Mouse (Mus musculus) NIH3T3 (cell line): ENCODE measurements around the gene Dcaf5.

Experiments used
- DNase-seq: peaks from one replicate; pipeline ENCODE4 v3.0.0-alpha.2; 2012; ENCODE audit warnings: low read depth

Gene Dcaf5

DNA sequence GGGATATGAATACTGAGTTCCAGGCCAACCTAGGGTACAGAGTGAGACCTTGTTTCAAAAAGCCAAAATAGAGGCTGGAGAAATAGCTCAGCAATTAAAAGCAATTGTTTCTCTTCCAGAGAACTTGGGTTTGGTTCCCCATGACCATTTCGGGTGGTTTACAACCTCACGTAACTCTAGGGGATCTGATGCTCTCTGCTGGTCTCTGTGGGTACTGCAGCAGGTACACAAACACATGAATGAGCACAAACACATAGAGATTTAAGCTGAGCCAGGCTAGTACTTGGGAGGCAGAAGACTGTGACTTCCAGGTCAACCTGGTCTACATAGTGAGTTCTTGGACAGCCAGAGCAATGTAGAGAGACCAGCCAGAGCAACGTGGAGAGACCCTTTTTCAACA is 28.6 kb downstream of the Dcaf5 start:
- DNase-seq = peak; percentile 64

DNA sequence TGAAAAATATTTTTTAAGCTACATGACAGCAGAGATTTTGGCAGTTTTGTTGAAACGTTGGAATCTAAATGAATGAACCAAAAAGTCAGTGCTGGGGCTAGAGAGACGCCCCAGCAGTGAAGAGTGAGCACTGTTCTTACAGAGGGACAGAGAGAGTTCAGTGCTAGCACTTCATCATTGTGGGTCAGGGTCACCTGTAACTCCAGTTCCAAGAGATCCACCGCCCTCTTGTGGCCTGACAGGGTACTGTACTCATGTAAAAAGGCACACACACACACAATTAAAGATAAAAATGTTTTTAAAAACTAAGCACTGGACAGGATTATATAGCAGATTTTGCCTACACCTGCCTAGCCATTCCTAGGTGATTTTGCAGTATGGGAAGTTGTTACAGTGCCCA is 29.8 kb downstream of the Dcaf5 start:
- peak; percentile 67 for DNase-seq

DNA sequence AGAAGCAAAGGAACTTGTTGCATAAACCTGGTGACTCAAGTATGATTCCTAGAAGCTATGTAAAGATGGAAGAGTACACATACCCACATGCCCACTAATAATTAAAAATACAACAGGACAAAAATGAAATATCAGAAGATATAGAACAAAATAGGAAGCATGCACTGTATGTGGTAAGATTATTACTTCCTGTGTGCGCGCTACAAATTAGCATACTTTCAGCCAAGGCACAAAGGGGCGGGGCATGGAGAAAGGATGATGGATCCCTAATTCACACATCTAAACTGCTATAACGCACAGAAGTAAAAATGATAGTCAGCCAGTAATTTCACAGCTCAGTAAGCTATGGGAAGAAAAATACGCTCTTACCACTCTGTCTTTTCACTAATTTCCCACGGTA is 32.3 kb downstream of the Dcaf5 start:
- no peak for DNase-seq

DNA sequence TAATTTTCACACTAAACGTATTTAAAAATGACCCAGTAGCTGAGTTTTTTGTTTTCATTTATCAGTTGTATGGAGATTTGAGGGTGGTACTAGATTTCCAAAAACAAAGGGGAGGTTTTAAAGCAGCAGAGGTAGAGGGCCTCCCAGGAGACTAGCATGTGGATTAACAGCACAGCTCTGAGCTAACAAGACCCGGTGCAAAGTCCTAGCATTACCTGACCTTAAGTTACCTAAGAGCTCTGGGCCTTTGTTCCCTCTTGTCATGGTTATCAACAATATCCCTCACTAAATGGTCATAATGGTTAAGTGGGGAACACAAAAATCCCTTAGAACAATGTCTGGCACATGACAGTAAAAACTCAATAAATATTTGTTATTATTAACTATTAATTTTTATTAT is 37.3 kb downstream of the Dcaf5 start:
- no peak for DNase-seq

DNA sequence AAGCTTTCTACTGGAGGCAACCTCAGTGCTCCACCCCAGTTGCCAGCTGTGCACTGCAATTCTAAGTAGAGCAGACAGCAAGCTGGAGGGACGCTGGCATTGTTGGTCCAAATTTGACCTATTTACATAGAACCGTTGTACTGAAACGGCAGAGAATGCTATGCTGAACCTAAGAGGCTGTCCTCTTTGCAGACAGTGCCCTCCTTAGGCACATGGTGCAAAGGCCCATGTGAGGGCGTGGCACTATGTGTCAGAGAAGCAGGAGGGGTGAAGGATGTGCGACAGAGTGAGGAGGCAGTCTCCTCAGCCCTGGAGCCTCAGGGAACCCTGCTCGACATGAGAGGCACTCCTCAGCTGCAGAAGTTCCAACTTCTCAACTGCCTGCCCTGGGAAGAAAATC is 40.0 kb downstream of the Dcaf5 start:
- DNase-seq = no peak

DNA sequence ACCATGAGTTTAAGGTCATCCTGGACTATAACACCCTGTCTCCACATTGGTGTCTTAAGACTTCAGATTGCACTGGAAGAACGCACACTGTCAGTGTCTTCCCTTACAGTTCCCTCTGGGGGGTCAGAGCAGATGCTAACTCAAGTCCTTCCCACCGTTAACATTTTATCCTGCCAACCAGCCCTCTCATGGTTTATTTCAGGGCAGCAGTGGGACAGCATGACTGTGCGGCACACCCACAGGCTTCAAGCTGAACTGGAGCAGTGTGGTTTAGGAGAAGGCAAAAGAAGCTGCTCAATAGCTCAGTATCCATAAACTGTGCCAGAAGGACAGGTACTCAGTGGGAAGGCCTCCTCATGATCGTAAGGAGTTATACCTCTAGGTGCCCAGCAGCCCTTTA is 41.1 kb downstream of the Dcaf5 start:
- DNase-seq = no peak

DNA sequence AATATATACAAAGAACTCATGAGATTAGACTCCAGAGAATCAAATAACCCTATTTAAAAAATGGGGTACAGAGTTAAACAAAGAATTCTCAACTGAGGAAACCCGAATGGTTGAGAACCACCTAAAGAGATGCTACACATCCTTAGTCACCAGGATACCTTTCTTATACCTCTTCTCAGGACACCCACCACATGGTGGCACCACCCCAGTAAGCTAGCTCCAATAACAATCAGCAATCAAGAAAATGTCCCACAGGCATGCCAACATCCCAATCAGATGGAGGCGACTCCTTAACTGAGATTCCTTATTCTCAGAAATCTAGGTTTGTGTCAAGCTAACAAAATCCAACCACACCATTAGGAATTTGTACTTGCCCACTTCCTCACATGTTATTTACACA is 42.4 kb downstream of the Dcaf5 start:
- DNase-seq = no peak

DNA sequence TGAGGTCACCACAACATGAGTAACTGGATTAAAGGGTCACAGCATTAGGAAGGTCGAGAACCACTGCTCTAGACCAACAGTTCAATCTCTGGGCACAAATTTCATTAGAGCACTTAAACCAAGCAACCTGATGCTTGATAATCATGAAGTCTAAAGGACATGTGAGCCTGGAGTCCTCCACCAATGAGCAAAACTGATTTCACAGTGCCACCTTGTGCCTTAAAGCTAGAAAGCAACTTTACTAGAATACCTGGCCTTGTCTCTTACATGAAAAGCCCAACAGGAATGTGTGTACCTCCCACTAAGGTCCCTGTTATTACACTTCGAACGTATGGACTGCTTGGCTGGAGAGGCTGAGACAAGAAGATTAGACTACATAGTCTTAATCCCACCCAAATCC is 47.0 kb downstream of the Dcaf5 start:
- DNase-seq = peak; percentile 83

DNA sequence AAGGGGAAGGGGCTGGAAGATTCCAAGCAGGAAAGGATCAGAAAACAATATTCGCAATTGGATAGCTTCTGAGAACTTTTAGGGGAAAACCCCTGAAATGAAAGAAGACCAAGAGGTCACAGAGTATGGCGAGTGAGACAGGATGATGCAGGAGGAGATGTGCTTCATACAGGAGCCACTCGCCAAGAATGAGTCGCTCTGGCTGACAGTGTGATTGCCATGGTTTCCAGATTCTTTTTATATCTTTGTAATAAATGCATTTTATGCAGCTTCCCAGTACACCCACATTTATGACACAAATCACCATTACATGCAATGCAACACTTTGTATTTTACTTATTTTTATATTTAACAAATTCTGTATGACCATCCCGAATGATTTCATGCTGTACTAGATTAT is 49.1 kb downstream of the Dcaf5 start:
- DNase-seq = peak; percentile 64

DNA sequence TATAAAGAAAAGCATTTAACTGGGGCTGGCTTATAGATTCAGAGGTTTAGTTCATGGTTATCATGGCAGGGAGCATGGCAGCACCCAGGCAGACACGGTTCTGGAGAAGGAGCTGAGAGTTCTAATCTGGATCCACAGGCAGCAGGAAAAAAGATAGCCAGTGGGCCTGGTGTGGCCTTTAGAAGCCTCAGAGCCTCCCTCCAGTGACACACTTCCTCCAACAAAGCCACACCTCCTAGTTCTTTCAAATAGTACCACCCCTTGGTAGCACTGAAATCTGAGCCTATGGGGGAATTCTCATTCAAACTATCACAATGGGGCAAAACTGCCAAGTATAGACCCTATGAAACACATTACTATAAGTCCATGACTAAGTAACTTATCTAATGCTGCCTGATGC is 51.0 kb downstream of the Dcaf5 start:
- no peak for DNase-seq

DNA sequence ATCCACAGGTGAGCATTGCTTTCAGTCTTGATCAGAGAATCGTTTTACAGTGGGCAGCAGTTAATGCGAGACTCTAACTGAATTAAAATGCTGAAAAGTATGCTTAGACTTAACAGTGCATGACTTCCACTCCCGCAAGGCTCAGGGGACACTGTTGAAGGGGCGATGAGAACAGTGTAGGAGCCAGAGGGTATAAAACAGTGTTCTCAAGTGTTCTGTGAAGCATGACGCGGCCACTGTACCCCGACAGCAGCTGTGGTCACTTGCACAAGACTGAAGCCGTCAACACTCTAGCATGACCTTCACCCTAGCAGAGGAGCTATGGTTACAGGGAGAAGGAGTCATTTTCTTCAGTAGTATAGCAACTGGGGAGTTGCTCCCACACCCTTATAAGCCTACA is 52.9 kb downstream of the Dcaf5 start:
- DNase-seq = peak; percentile 22

DNA sequence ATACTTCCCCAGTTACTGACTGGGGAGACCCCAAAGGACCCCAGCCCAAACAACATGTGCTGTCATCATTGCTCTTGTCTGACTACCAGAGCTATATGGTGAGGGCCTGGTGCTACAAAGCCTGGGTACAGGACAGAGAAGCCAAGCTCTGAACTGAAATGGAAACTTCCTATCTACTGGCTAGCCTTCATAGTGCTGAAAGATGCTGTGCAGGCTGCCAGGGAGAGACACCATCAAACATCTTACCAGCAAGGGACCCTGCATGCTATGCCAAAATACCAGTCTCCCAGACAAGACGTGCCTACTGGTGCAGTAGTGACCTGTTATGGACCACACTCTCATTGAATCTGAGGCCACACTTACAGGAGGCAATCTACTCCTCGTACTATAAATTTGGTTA is 53.6 kb downstream of the Dcaf5 start:
- no peak for DNase-seq

DNA sequence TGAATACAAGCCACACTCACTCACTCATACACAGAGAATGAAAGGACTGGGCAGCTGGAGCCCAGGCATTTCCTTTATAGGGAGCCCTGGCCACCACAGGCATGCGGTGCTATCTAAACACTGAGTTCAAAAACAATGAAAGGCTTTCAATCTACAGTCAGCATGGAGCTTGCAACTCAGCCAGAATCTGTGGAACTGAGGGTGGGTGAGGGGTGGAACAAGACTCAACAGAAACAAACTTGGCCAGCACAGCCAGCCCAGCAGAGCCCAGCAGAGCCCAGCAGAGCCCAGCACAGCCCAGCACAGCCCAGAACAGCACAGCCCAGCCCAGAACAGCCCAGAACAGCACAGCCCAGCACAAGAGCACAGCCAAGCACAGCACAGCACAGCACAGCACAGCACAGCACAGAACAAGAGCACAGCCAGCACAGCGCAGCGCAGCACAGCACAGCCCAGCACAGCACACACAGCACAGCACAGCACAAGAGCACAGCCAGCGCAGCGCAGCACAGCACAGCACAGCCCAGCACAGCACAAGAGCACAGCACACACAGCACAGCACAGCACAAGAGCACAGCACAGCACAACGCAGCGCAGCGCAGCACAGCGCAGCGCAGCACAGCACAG is 56.5 kb downstream of the Dcaf5 start:
- DNase-seq = peak; percentile 95

DNA sequence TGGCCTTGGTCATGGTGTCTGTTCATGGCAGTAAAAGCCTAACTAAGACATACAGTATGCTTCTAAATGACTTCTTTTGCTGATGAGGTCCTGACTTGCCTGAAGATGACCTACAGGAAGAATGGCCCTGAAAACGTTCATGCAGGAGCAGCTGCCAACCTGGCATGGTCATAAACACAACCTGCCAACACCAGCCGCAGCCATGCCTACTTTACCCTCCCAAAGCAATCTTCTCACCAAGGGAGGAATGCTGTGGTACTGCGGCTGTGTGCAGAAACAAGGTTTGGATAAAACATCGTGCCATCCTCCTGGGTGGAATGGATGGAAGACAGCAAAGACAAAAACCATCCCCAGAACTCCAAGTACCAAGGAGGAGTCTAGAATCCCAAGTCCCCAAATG is 57.0 kb downstream of the Dcaf5 start:
- DNase-seq = no peak

DNA sequence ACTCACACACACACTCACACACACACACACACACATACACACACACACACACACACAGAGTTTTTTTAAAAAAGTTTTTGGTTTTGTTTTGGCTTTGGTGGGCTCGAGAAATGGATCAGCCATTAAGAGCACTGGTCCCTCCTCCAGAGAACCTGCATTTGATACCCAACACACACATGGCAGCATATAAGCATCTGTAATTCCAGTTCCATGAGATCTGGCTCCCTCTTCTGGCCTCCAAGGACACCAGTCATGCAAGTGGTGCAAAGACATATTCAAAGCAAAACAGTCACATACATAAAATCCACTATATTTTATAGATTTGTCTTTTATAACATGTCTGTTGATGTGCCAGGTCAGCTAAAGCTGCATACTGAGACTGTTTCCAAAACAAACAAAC is 58.8 kb downstream of the Dcaf5 start:
- DNase-seq = peak; percentile 75

DNA sequence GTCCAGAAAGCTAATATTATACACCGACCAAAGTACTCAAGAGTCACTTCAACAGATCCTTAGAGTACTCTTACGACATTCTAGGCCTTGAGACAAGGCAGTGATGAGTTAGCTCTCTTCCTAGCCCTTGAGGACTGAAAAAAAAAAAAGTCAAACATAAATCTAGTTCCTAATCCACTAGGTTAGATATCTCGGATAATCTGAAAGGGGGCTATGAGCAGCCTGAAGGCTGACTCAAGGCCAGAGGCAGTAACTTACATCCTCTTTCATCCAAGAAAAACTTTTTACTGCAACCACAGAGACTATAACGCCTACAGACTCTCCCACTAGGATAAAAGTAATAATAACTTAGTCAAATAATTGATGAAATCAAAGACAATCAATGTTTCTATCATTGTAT is 60.7 kb downstream of the Dcaf5 start:
- DNase-seq = no peak

DNA sequence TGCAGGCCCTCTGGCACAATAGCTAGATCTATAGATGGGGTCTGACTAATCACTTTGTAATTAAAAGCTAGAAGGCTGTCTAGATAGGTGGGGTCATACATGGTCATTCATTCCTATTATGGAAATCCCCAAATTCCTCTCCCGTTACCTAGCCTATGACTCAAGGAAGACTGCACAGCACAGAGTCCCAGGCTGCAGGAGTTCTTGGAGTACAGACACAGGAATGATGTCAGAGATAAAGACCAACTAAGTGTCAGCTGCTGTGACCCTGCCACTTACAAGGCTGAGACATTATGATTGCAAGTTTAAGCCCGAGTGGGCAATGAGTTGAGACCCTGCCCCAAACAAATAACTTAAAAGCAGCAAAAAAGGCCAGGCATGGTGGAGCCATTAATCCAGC is 61.7 kb downstream of the Dcaf5 start:
- peak; percentile 31 for DNase-seq

DNA sequence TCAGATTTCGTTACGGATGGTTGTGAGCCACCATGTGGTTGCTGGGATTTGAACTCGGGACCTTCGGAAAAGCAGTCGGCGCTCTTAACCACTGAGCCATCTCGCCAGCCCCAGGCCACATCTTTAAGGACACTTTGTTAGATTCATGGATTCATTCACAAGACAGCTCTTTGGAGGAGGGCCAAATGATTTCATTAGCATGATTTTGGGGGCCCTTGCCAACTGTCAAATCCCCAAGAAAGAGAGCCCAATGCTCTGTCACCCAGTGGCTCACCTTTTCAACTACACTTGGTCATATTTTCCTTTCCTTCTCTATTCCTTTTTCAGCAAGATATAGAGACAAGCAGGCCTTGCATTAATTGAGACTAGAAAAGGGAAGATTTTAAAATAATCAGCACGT is 63.5 kb downstream of the Dcaf5 start:
- DNase-seq = no peak

DNA sequence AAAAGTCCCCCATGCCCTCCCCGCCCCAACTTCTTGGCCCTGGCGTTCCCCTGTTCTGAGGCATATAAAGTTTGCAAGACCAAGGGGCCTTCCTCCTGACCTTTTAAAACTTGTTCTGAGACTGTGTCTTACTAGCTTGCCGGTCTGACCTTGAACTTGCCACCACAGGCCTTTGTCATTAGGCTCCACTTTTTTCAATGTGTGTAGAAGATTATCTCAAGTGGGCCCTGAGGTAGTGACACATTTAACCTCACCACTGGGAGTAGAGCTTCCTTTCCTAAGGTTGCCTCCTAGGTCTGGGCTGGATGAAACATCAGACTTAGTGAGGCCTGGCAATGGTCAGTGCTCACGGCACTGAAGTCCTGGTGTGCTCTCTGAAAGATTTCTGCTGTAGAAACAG is 69.2 kb downstream of the Dcaf5 start:
- DNase-seq = no peak

DNA sequence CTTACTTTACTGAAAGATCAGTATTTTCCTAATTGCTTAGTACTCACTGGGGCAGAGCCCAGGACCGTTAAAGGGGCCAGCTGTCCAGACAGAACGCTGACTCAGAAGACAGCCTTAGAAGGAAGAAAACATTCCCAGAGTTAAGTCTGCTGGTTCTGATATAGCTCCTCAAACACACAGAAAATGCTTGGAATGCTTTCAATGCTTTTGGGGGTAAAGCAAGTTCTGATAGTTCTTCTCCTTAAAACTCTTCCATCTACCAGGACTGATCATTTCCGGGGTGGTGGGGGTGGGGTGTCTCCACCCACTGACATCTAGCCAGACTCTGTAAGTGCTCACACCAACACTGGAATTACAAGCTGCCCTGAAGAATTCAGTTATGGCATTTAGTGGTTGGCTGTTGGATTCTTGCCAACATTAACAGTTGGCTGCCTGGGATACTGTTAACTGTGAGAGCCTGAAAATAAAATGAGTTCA is 70.4 kb downstream of the Dcaf5 start:
- peak; percentile 90 for DNase-seq

DNA sequence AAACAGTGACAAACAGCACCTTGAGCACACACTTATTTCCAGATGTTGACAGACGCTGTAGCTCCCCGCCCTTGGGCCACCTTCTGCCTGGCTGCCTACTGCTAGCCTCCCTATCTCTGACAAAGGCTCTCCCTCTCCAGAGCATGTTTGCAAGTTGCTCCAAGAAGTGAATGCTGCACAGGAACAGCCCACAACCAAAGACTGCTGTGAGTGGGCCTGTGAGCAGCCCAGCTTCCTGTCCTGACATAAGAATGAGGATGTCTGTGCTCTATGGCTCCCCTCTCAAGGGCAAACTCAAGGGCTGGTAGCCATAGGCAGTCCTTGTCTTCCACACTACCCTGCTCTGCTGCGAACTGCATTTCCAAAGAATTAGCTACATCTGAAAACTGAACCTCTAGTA is 71.1 kb downstream of the Dcaf5 start:
- no peak for DNase-seq

DNA sequence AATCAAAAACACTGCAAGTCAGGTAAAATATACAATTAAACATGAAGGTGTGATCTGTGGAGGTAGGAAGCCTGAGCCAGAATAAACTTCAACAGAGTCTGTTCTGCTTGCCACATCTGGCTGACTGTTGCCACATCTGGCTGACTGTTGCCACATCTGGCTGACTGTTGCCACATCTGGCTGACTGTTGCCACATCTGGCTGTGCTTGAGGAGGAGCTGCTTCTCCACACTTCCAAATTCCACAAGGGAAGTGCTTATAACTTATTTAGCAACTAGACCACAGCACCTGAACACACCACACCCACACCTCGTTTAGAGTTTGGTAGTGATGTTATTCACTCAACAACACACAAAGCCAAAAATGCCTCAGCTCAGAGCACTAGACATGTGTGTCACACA is 74.7 kb downstream of the Dcaf5 start:
- peak; percentile 30 for DNase-seq

DNA sequence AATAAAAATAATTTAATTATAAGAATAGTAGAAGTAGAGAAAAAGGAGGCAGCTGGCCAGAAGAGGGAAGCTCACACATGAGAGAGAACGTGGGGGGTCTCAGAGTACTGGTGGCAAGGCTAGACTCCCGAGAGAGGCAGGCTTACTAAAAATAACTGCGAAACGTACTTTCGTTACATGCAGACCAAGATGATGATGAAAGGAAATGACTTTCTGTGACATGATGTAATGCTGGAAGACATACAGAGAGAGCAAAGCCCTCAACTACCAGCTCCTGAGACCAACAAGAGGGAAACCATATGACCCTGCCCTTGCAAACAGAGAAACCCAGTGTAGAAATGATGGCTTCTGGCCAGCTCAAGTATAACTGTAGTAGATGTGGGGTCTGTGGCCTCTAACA is 76.1 kb downstream of the Dcaf5 start:
- DNase-seq = no peak

DNA sequence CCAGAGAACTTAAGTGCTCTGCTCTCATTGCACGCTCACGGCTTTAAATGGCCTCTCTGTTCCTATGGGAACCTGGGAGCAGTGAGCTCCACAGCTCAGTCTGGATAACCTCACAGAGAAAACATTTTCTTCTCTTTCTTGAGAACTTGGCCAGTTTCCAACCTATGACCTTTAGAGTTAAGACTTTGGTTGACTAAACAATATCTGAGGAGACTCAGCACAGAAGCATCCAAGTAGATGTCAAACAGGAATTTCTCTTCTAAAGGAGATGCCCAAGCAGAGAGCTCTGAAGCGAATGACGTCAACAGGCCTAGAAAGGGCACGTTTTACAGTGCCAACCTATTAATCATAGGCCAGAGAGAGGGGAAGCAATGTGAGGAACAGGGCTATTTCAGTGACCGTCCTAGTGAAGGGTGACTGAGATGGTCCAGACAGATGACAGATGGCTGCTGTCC is 91.6 kb downstream of the Dcaf5 start:
- peak; percentile 93 for DNase-seq

DNA sequence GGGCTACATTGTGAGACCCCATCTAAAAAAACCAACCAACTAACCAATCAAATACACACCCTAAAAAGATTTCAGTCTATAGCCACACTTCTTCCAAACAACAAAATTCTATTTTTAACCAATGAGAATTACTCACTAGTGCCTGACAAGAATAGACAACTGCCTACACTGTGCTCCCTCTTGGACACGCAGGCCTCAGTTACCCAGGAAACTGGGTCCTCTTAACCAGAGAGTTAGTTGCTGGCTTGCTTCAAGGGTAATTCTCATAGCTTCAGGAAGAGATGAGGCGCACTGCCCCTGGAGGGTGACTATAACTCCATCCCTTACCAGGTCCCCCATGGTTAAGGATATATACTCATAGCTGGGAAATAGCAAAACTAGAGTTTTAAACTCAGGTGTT is 95.5 kb downstream of the Dcaf5 start:
- DNase-seq = no peak
